Mouse (Mus musculus) gastrocnemius, postnatal 25 days (tissue): Measurements from ENCODE around the gene Ggcx. TPM values are rescaled to one million over a fixed set of nuclear protein-coding genes. Genes with fewer than 3 reads are reported as not detected.
"Not testable (repeated sequence)": the region's sequence is repeated elsewhere in the genome, so short reads cannot be mapped to it uniquely, and the experiment has no call there.

Experiments
- DNase-seq: peaks from one replicate; pipeline ENCODE4 v3.0.0; 2022
- total RNA-seq, 2 experiments: library from RNA; stranded (reverse); gene quantifications; 1 replicate in 1 of 2; 2 replicates in 1 of 2; pipeline ENCODE4 v1.2.3; 2021

Gene Ggcx
- total RNA-seq, 2 experiments from 2014 or later, result 12.3 to 16.4 TPM

- no peak for DNase-seq
Measured at GRCm38 (mm10) chr6:72429061-72429842, 15.1 kb downstream of the Ggcx start.

- no peak for DNase-seq
Measured at GRCm38 (mm10) chr6:72430989-72431921, 17.1 kb downstream of the Ggcx start.

GRCm38 (mm10) chr6:72432153-72432552, 18.0 kb downstream of the Ggcx start:
- DNase-seq, result no peak

GRCm38 (mm10) chr6:72438226-72438625, 24.1 kb downstream of the Ggcx start:
- no peak for DNase-seq

- DNase-seq, result peak; percentile 91
Measured at GRCm38 (mm10) chr6:72438862-72439354, 24.8 kb downstream of the Ggcx start.

- DNase-seq, result peak; percentile 94
Measured at GRCm38 (mm10) chr6:72439355-72440185, 25.5 kb downstream of the Ggcx start, which contains the start of gene Mat2a. TSS of gene Mat2a (minus strand) at chr6:72439558.

GRCm38 (mm10) chr6:72440186-72440990, 26.3 kb downstream of the Ggcx start:
- DNase-seq, result no peak

- no peak for DNase-seq
Measured at GRCm38 (mm10) chr6:72442921-72443604, 29.0 kb downstream of the Ggcx start.

- DNase-seq, result no peak
Measured at GRCm38 (mm10) chr6:72445011-72445410, 30.9 kb downstream of the Ggcx start.

GRCm38 (mm10) chr6:72447487-72447886, 33.4 kb downstream of the Ggcx start:
- no peak for DNase-seq

GRCm38 (mm10) chr6:72451778-72452177, 37.7 kb downstream of the Ggcx start:
- not testable (repeated sequence) for DNase-seq

GRCm38 (mm10) chr6:72452329-72452728, 38.2 kb downstream of the Ggcx start:
- no peak for DNase-seq

GRCm38 (mm10) chr6:72453578-72453977, 39.5 kb downstream of the Ggcx start:
- no peak for DNase-seq

GRCm38 (mm10) chr6:72454072-72454746, 40.1 kb downstream of the Ggcx start:
- DNase-seq, result peak; percentile 63

GRCm38 (mm10) chr6:72454833-72455373, 40.8 kb downstream of the Ggcx start:
- peak; percentile 40 for DNase-seq

- DNase-seq, result no peak
Measured at GRCm38 (mm10) chr6:72456567-72456966, 42.5 kb downstream of the Ggcx start.

GRCm38 (mm10) chr6:72458418-72458817, 44.3 kb downstream of the Ggcx start:
- no peak for DNase-seq

GRCm38 (mm10) chr6:72458921-72459320, 44.8 kb downstream of the Ggcx start:
- no peak for DNase-seq

GRCm38 (mm10) chr6:72460036-72460801, 46.1 kb downstream of the Ggcx start:
- DNase-seq, result no peak
